Mouse (Mus musculus): ENCODE measurements around the gene Muc1.

Gene Muc1

DNA sequence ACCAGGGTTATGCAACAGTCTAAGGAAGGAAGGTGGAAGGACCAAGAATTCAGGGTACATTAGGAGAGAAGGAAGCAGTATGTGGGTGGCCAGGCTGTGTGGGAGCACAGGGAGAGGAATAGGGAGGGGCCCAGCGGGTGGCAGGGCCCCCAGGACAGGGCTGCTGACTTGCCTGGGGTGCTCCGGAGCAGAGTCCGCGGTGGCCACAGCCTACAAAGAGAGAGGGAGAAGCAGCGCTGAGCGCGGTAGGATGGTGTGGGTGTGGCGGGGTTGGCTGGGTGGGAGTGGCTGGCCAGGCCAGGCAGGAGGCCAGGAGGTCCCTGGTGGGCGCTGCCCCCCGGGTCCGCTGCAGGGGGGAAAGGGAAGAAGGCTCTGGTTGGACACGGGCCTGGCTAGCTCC lies 9.6 kb downstream of the Muc1 start:
- DNase-seq = no peak

DNA sequence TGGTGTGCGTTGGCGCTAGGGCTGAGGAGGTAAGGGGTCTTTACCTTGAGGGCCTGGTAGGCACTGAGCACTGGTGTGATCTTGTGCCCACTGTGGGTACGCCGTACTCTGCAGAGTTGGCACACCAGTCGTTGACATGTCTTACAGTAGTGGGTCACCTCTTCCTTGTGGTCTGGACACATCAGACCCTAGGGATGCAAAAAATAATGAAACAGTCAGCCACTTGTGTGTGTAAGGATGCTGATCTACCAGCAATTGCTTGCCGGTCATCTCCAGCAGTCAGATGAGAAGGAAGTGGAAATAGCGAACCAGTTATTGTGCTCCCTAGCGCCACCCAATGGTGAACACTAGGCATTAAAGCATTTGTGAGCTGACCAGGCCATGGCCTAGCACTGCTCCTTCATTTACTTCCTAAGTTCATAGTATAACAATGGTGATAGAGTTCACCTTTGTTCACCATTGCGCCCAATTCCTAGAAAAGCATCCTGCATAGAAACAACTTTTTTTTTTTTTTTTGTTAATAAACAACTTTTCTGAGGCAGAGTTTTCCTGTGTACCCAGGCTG lies 13.6 kb downstream of the Muc1 start:
- DNase-seq = peak; percentile 75

DNA sequence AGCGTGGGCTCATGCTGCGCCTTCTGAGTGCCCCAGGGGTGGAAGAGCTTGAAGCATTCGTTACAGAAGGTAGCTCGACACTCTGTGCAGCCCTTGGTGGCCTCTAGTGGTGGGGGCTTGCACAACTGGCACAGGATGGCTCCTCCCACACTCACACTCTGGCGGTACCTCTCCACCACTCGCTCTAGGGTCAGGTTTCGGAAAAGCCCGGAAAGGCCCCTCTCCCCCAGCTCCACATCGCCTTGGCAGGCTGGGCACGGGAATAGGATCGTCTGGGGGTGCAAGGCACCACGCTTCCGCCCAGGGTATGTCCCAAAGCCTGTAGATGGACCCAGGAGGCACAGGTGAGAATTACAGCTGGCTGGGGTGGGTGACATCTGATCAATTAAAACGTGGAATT lies 14.8 kb downstream of the Muc1 start:
- DNase-seq = peak; percentile 71

DNA sequence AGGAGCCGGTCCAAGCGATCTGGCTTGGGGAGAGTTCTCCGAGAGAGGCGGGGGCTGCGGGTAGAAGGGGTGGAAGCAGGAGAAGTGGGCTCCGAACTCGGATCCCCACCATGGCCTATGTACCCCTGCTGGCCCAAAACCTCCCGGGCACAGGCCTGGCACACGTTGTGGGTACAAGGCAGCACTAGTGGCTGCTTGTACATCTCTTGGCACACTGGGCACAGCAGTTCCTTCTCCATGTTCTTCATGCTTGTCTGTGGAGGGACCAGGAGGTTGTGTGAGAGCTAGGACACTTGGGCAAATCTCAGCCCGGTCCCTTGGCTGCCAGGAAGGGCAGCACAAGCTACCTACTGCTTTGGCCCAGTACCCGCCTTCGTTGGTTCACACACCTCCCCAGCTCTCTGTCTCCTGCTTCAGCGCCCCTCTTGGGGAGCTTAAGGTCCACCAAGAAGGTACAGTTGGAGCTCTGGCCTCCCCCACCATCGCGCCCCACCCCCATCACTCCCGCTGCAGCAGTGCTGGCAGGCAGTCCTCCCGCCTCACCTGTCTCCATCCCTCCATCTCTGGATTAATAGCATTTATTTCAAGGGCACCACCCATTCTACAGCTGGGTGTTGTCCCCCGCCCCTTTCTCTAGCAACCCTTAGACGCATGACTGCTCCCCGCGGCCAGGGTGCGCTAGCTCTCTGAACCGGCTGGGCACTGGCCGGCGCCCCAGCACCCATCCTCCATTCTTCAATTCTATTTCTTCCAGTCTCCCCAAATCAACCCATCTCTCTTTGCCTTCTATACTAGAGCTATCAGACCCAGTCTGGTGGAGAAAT lies 15.5 kb downstream of the Muc1 start:
- DNase-seq = peak; percentile 80

DNA sequence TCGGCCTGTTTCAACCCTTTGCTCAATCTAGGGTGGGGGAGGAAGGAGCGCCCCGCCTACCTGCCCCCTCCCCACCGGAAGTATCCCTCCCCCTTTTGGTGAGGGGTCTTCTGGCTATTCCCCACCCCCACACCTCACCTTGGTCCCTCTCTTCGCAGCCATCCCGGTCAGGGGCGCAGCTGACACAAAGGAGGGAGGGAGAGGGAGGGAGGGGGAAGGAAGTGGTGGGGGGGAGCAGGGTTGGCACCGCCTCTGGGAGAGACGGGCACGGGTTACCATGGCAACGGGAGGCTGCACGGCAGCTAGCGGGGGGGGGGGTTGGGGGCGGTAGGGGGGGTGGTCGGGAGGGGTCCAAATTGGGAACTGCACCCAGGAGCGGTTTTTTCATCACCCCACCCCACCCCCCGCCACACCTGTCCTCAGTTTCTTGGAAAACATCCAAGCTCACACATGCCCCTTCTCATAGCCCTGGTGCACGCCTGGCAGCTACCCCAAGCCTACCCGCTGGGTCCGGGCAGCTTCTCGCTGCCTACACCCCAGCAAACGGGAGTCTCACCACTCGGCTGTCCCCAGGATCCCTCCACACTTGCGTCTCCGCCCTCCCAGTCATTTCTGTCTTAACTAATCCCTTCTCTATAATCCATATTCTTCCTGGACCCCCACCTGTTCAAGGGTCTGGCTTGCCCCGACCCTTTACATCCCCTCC lies 16.3 kb downstream of the Muc1 start:
- peak; percentile 90 for DNase-seq

DNA sequence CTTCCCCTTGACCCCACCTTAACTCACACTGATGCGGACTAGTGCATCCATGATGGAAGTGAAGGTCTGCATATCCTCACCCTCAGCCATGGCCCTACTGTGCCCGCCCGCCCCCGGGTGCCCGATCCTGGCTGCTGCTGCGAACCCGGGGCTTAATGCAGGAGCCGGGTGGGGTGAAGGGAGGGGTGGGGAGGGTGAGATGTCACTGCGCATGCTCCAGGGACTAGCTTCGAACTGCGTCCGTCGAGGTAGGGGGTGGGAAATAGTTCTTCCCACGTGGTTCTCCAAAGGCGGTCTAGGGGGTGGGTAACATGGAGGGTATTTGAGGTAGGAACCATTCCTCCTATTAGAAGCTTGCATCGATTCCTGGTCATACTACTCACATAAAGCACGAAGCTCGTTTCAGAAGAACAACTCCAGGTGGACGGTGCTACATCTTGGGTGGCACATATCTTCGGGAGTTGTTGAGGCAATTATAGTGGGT lies 16.9 kb downstream of the Muc1 start, which contains the start of gene Krtcap2:
Gene Krtcap2 (plus strand): TSS at position 279 of the 484 bp plus-strand sequence.
- DNase-seq = peak; percentile 85

DNA sequence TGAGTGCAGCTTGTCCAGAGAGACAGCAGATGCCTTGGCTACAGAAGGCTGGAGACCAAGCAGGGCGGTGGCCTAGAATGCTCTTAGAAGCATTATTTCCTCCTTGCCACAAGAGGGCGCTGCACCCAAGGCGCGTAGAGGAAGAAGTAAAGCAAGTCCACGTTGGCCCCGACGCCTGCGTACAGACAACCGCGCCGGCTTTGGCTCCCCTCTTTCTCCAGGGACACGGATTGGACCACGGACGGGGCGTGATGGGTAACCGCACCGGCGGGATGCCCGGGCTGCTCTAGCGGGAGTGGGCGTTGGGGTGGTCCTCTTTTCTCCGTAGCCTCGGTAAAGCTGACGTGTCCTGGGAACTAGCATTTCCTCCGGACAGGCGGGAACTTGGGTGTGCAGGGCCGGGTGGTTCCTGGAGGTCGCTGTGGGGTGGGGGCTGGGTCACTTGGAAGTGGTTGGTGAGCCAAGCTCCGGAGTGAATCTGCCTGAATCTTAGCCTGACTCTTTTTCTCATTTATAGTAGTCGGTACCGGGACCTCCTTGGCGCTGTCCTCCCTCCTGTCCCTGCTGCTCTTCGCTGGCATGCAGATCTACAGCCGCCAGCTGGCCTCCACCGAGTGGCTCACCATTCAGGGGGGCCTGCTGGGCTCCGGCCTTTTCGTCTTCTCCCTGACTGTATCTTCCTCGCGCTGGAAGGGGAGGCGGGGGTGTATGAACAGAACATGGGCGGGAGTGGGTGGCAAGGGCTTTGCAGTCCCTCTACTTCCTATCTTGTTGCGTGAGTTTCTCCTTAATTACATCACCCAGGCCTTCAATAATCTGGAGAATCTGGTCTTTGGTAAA lies 17.6 kb downstream of the Muc1 start, which contains the start of gene Trim46:
Gene Trim46 (minus strand): TSS at position 49 of the 840 bp plus-strand sequence.
- DNase-seq = peak; percentile 95

DNA sequence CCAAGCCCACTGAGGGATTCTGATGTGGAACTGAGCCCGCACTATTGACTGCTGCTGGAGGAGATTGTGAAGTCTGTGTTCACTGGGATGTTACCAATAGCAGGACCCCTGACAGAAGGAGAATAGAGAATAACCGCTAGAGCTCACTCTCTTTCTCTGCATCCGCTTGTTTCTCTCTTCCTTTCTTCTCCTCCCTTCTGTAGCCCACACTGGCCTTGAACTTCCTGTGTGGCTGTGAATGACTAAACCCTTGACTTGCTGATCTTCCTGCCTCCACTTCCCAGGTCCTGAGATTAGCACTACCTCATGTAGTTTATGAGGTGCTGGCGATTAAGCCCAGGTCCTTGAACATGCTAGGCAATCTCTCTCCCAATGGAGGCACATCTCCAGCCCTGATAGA lies 18.6 kb downstream of the Muc1 start:
- DNase-seq = no peak

DNA sequence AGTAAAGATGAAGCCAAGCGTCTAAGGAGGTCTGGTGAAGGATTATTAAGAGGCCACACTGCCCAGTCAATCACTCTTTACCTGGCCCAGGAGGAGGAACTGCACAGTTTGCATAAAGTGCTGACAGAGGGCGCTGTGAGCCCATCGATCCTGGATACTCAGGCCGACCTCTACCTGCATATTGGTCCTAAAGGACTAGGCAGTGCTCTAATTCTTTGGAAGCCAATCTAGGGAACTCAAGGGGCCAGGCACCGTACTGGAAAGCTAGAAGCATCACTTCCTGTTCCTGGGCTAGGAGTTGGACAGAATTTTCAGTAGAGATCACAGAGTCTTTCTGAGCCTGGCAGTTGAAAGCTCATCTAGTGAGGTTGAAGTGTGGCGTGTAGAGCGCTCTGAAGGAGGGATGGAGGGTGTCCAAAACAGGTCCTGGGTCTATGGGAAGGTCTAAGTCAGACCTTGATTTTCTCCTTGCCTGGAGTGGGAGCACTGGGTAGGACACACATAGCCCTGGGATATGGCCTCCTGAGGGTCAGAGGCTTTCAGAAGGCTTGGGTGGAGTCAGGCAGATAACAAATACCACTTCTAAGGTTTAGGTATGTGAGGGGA lies 21.7 kb downstream of the Muc1 start:
- peak; percentile 70 for DNase-seq

DNA sequence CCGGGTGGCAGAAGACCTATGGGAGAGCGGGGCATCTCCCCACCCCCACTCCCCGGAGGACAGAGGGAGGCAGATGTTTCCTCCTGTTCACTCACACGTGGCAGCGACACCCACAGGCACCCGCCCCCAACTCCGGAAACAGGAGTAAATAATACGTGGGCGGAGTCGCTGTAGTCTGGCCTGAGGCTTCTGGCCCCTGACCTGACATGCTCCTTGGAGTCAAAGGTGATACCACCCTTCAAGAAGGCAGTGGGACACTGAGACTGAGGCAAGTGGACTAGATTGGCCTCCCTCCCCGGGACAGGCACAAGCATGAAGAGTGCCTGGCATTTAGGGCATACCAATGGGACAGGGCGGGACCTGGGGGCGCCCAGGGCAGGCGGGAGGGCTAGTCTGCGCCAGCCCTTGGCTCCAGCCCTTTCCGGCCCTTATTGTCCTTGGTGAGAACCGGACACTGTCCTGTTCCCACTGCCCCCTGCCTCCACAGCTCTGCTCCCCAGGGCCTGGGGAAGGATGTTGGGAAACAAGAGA lies 22.6 kb downstream of the Muc1 start:
- DNase-seq = peak; percentile 39

DNA sequence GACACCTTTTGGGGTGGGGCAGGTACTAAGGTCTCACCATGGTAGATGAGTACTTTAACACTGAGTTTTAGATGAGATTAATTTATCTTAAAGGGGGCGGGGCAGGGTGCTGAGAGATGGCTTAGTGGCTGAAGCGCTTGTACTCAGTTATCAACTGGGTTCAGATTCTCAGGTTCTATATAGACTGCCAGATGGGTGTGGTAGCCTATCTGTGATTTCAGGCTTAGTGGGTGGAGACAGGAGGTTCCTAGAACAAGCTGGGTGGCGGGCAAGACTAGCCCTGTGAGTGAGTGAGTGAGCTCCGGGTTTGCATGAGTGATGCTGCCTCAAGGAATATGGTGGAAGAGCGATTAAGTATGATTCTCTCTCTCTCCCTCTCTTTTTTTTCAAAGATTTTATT lies 26.1 kb downstream of the Muc1 start:
- no peak for DNase-seq

DNA sequence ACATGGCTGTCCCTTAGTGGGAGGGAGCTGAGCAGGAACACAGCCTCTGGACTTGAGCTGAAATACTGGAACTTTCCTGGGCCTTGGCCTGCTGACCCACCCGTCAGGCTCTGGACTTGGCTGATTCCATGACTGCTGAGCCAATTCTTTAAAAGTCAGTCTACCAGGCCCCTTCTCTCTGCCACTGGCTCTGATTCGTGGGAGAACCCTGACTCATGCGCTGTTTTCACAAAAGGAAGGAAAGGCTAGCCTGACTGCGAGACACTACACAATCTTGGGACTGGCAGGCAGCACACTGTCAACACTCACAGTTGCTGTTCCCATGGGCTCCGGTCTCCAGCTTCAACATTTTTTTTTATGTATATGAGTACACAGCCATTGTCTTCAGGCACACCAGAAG lies 27.3 kb downstream of the Muc1 start:
- no peak for DNase-seq

DNA sequence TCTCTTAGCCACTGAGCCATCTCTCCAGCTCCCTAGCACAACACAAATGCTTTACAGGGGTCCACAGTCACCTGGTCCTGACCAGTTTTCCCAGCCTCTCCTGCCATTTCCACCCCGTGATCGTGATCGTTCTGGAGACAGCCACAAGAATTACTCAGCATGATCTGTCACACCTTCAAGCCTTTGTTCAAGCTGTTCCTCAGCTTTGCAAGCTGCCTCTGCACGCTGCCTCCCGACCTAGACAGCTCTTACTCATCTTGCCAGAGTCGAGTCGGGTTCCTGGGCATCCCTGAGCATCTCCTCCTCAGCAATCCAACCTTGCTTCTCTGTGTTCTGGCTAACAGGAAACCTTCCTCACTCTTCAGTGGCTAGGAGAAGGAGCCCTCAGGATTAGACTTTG lies 30.2 kb downstream of the Muc1 start, which contains the start of gene Dpm3:
Gene Dpm3 (plus strand): TSS at position 283 of the 400 bp plus-strand sequence.
- no peak for DNase-seq

DNA sequence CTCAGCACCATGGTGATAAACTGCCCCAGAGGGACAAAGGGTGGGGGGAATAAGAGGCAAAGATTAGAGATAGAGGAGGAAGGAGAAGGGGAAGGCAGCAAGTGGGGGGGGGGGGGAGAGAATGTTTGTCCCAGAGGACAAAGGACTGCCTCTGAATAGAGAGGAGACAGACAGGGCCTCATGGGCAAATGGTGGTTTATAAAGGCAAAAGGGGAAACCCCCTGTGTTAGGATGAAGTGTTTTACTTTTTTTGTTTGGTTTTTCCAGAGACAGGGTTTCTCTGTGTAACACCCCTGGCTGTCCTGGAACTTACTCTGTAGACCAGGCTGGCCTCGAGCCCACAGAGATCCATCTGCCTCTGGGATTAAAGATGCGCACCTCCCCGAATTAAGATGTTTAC lies 31.4 kb downstream of the Muc1 start:
- DNase-seq = no peak

DNA sequence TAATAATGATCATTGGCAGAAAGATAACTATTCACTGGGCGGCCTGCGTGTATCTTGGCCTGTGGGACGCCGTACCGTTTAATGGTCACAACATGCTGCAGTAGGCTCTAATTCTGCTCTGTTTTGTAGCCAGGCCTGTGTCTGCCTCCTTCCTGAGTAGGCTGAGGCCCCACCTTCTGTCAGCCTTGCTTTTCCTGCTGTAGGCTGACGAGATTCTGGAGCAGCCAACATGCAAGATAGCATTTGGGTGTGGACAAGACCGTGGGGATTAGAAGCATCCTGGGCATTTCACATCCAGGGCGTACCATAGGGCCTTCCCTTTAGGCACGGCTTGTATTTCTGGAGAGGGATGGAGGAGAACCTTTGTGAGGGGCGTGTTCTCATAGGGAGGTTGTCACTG lies 33.6 kb downstream of the Muc1 start:
- no peak for DNase-seq

DNA sequence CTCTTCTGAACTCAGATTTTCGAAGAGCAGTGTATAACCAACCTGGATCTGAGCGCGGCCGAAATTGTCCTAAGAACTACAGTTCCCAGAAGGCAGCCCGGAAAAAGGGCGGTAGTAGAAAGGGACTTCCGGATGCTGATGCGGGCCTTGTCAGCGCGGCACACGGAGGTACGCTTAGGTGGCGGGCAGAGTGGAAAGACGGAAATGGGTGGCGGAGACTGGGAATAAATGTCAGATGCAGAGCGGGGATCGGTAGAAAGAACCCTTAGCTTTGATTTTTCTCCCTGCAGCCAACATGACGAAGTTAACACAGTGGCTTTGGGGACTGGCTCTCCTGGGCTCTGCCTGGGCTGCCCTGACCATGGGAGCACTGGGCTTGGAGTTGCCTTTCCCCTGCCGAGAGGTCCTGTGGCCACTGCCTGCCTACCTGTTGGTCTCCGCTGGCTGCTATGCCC lies 37.6 kb downstream of the Muc1 start:
- peak; percentile 83 for DNase-seq

DNA sequence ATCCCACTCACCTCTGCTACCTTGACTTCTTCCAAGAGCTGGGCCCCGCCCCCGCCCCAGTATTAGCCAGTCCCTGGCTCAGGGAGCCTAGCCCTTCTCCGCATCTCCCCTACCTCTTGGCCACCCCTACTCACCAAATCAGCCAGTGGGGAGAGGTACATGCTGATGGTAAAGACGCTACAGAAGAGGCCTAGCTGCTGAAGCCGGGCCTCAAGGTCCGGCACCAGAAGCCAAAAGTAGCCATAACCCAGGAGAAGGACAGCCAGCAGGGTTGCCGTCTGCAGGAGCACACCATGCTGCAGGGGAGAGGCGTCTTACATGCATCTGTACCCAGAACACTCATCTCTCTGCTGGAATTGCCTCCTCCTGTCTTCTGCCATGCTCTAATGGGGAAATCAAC lies 40.1 kb downstream of the Muc1 start:
- DNase-seq = peak; percentile 44

DNA sequence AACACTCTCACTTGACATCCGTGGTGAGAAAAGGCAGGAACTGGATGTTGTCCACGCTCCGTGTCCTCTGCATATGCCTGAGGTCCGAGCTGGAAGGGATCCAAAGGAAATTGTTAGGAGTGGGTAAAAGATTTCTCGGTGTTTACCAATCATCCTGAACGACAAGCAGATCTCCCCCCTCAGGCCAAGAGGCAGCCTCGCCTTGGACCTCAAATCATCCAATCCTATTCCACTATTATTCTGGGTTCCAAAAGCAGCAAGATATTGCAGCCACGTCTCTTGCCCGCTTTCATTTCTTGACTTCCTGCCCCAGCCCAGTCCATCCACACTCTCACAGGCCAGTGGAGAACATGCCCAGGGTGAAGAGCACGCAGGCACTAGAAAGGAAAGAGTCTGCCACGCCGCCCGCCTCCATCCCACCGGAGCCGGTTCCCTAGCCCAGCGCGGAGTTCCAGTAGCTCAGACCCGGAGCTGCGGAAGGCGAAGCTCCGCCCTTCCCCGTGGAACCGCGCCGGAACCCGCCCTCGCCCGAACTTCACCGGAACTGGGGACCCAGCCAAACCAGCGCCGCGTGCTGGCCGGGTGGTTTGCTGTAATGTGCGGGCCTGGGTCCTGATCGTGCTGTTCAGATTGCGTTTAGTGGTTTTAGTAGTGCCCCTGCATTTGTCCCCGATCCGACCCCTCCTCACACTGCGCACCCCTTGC lies 41.3 kb downstream of the Muc1 start, which contains the start of gene Slc50a1:
Gene Slc50a1 (minus strand): TSS at position 520 of the 705 bp plus-strand sequence.
- DNase-seq = peak; percentile 86

DNA sequence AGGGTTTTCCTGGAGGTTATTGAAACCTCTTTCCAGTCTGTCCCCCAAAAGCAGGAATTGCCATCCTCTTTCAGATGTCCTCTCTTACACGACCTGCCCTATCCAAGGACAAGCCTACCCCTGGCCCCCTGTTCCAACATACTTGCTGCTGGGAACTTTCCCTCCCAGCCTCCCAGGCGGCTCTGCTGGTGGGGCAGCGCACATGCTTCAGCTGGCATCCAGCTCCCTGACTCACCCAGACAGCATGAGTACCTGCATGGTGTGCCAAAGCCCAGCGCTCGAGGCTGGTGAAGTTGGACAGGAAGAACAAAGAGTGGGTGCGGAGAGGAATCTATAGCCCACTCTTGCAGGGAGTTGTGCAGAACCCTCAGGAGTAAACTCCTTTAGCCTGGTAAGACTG lies 42.0 kb downstream of the Muc1 start:
- peak; percentile 73 for DNase-seq

DNA sequence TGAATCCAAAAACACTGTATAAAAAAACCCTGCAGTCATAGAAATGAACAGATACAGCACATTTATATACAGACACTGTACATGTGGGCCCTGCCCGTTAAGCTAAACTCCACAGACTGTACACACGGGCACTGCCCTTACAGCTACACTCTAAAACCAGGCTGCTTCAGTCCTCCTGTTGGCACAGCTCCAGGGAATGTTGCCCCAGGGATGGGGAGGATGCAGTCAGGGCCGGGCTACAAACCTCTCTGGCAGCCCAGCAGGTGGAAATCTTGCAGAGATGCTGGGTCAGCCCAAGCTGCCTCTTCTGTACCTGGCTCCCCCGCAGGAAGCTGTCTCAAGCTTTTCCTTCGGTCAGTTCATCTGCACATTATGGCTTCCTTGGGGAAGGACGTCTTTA lies 42.9 kb downstream of the Muc1 start:
- DNase-seq = peak; percentile 70

DNA sequence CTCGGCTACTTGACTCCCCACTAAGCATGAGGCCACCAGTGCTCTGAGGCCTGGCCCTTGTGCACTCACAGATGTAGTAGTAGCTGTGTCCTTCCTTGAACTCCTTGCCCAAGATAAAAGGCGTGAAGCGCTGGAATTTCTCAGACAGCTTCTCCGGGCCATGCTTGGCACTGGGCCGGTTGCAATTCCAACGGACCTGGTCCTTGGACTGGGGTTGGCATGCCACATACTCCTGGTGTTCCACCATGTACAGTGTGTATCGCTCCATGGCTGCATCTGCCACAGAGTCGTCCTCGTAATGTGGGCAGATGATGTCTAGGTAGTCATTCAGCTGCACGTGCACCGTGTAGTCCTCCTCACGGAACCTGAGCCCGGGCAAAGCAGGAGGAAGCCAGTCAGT lies 47.2 kb downstream of the Muc1 start:
- no peak for DNase-seq

All from cerebellum, adult 9-11 months (tissue).